Mouse (Mus musculus) embryonic facial prominence, embryonic 13.5 days (tissue): ENCODE measurements around the gene Kctd15. TPM values are rescaled to one million over a fixed set of nuclear protein-coding genes. Genes with fewer than 3 reads are reported as not detected.

Experiments
- ATAC-seq: fragments of 200-750 bp; cut with Nextera tagmentation; 2 replicates; pipeline ENCODE4 v1.8.0; 2017; ENCODE audit warnings: low read depth; ENCODE audit not compliant: insufficient number of reproducible peaks, insufficient read depth, low FRiP score, low TSS enrichment
- H3K27ac ChIP-seq: fragments of 300-500 bp; sonication (generic); 2 replicates; pipeline ENCODE4 v1.5.1; 2015; ENCODE audit warnings: moderate library complexity, mild to moderate bottlenecking, inconsistent platforms
- H3K27me3 ChIP-seq: fragments of 300-500 bp; sonication (generic); 2 replicates; pipeline ENCODE4 v1.6.1; 2015; ENCODE audit warnings: mild to moderate bottlenecking, inconsistent platforms
- H3K36me3 ChIP-seq: fragments of 300-500 bp; sonication (generic); 2 replicates; pipeline ENCODE4 v1.6.1; 2015; ENCODE audit warnings: mild to moderate bottlenecking, inconsistent platforms
- H3K4me1 ChIP-seq: fragments of 300-500 bp; sonication (generic); 2 replicates; pipeline ENCODE4 v1.6.1; 2015; ENCODE audit warnings: inconsistent platforms
- H3K4me2 ChIP-seq: fragments of 300-500 bp; sonication (generic); 2 replicates; pipeline ENCODE4 v1.6.1; 2015; ENCODE audit warnings: moderate library complexity, mild to moderate bottlenecking, inconsistent platforms
- H3K4me3 ChIP-seq: fragments of 300-500 bp; sonication (generic); 2 replicates; pipeline ENCODE4 v1.5.1; 2015; ENCODE audit warnings: mild to moderate bottlenecking, inconsistent platforms
- H3K9ac ChIP-seq: fragments of 300-500 bp; sonication (generic); 2 replicates; pipeline ENCODE4 v1.6.1; 2015; ENCODE audit warnings: mild to moderate bottlenecking, inconsistent platforms
- H3K9me3 ChIP-seq: fragments of 300-500 bp; sonication (generic); 2 replicates; pipeline ENCODE4 v1.6.1; 2016; ENCODE audit warnings: inconsistent platforms
- WGBS: fragments of 180-500 bp; shearing (Covaris S2); methylation state at CpG from one replicate; pipeline ENCODE4 v1.1.7; 2015; ENCODE audit warnings: mixed read lengths; 5-methylcytosine and 5-hydroxymethylcytosine counted together
- polyA plus RNA-seq: library from polyadenylated mRNA; unstranded; fragments of >200 nt; fragmentation: Nextera tagmentation; extraction: Ambion mirVana; gene quantifications from 2 replicates; pipeline ENCODE4 v1.2.1, GENCODE M21; 2015

The Kctd15 gene
- polyA plus RNA-seq, 1 experiment from 2014 or later: 59.2 TPM

GRCm38 (mm10) chr7:34610445-34610844 lies 46.1 kb downstream of the Kctd15 start:
- peak overlapping the region; percentile 27; the same call in 1 of the 2 replicates for H3K9ac ChIP-seq
- no peak overlapping the region for H3K4me3 ChIP-seq
- H3K27ac ChIP-seq: peak overlapping the region; percentile 93
- H3K4me1 ChIP-seq: peaks cover 61% of the 10 kb centered on the region
- H3K36me3 ChIP-seq: no peaks in the 10 kb centered on the region
- 19% methylated on average over 6 of the region's 6 CpGs for WGBS
- no peaks in the 10 kb centered on the region for H3K9me3 ChIP-seq
- peak; percentile 53 for ATAC-seq
- no peaks in the 10 kb centered on the region for H3K27me3 ChIP-seq
- peak overlapping the region; percentile 28 for H3K4me2 ChIP-seq

DNA sequence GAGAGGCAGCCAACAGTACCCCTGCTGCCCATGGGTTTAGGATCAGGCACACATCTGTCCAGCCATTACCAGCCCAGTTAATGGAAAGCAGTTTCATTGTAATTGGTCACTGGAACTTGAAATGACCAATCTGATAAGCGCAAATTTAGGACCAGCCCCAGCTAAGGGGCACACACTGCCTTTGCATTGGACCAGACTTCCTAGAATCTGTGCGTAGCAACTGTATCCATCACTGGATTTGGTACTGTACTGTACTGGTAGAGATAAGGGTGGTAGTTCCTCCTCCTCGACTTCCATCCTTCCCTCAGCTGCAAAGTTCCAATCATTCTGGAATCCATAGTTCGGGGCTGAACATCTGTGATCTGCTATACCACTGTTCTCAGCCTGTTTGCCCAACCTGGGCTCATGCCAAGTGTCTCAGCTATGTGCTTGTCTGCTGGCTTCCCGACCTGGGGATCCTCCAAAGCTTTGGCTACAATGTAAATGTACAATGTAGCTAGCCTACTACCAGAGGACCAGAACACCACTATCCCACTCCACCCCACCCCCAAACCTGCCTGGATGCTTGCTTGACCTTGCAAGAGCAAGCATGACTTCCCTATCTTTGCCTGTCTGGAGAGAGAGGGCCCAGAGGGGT lies 49.1 kb downstream of the Kctd15 start:
- no peak overlapping the region for H3K4me3 ChIP-seq

DNA sequence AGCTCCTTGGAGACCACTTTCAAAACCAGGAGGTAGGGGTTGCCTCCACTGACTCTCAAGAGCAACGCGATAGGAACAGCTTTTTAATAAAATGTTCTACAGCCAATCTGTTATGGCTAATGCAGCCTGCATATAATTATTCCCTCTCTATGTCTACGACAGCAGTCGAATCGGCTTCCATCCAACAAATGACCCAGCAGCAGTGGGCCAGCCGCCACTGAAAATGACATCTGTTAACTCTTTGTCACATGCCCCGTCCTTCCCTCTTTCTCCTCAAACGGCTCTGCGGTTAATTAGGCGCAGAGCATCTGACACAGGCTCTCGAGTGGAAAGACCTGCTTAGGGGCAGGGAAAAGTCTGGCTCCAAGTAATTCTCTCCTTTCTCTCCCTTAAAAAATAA lies 49.8 kb downstream of the Kctd15 start:
- peak overlapping the region; percentile 90 for H3K27ac ChIP-seq
- peak; percentile 65; the same call in 1 of the 2 replicates for ATAC-seq
- H3K27me3 ChIP-seq: no peaks in the 10 kb centered on the region
- H3K9me3 ChIP-seq: no peaks in the 10 kb centered on the region
- H3K4me3 ChIP-seq: no peak overlapping the region
- 4% methylated on average over 11 of the region's 11 CpGs for WGBS
- H3K4me1 ChIP-seq: peaks cover 54% of the 10 kb centered on the region
- H3K9ac ChIP-seq: no peak overlapping the region
- H3K36me3 ChIP-seq: no peaks in the 10 kb centered on the region
- H3K4me2 ChIP-seq: peak overlapping the region; percentile 51

More for the DNA sequence above, 49.1 kb downstream of the Kctd15 start:
- no peak overlapping the region for H3K9ac ChIP-seq
- H3K4me2 ChIP-seq: peak overlapping the region; percentile 51
- H3K27me3 ChIP-seq: no peaks in the 10 kb centered on the region
- no peaks in the 10 kb centered on the region for H3K9me3 ChIP-seq
- ATAC-seq: 0 out of 2 replicates have a peak, but pooled peaks have one; percentile 33
- WGBS: 28% methylated on average over 5 of the region's 5 CpGs
- H3K27ac ChIP-seq: peak overlapping the region; percentile 90
- peaks cover 56% of the 10 kb centered on the region for H3K4me1 ChIP-seq
- H3K36me3 ChIP-seq: no peaks in the 10 kb centered on the region

DNA sequence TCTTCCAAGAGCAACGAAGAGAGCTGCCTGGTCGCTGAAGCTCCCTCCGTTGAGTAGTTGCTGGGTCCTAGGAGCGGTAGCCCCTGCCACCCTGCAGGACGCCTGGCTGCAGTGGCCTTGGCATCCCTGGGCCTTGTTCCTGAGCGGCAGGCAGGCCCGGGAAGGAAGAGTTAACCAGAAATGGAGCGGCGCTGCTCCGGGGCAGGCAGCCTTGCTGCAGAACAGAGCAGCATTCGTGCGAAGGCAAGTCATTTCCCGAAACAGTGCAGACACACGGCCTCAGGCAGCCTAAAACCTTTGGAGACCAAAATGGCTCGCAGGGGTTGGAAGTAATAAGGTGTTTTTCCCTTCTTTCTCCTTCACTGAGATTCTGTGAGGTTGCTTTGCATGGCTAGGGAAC lies 50.5 kb downstream of the Kctd15 start:
- H3K27me3 ChIP-seq: no peaks in the 10 kb centered on the region
- WGBS: 10% methylated on average over 15 of the region's 15 CpGs
- peak overlapping the region; percentile 63 for H3K9ac ChIP-seq
- H3K4me2 ChIP-seq: peak overlapping the region; percentile 51
- H3K4me3 ChIP-seq: no peak overlapping the region
- no peak for ATAC-seq
- peak overlapping the region; percentile 90 for H3K27ac ChIP-seq
- H3K4me1 ChIP-seq: peaks cover 52% of the 10 kb centered on the region
- H3K9me3 ChIP-seq: no peaks in the 10 kb centered on the region
- no peaks in the 10 kb centered on the region for H3K36me3 ChIP-seq

GRCm38 (mm10) chr7:34598576-34598975 lies 58.0 kb downstream of the Kctd15 start:
- no peak for ATAC-seq
- H3K4me2 ChIP-seq: peak overlapping the region; percentile 2; the same call in 1 of the 2 replicates
- peaks cover 49% of the 10 kb centered on the region for H3K4me1 ChIP-seq
- 18% methylated on average over 9 of the region's 9 CpGs for WGBS
- H3K9ac ChIP-seq: 0 out of 2 replicates have a peak overlapping the region, but pooled peaks have one; percentile 1
- H3K36me3 ChIP-seq: no peaks in the 10 kb centered on the region
- H3K27me3 ChIP-seq: no peaks in the 10 kb centered on the region
- H3K27ac ChIP-seq: peak overlapping the region; percentile 66
- H3K9me3 ChIP-seq: no peaks in the 10 kb centered on the region
- H3K4me3 ChIP-seq: no peak overlapping the region

GRCm38 (mm10) chr7:34597986-34598385 lies 58.5 kb downstream of the Kctd15 start:
- H3K9me3 ChIP-seq: no peaks in the 10 kb centered on the region
- H3K27ac ChIP-seq: peak overlapping the region; percentile 66; the same call in 1 of the 2 replicates
- H3K4me1 ChIP-seq: peaks cover 49% of the 10 kb centered on the region
- no peaks in the 10 kb centered on the region for H3K27me3 ChIP-seq
- WGBS: 90% methylated on average over 9 of the region's 9 CpGs
- no peaks in the 10 kb centered on the region for H3K36me3 ChIP-seq
- ATAC-seq: no peak
- no peak overlapping the region for H3K9ac ChIP-seq
- H3K4me2 ChIP-seq: no peak overlapping the region
- no peak overlapping the region for H3K4me3 ChIP-seq

DNA sequence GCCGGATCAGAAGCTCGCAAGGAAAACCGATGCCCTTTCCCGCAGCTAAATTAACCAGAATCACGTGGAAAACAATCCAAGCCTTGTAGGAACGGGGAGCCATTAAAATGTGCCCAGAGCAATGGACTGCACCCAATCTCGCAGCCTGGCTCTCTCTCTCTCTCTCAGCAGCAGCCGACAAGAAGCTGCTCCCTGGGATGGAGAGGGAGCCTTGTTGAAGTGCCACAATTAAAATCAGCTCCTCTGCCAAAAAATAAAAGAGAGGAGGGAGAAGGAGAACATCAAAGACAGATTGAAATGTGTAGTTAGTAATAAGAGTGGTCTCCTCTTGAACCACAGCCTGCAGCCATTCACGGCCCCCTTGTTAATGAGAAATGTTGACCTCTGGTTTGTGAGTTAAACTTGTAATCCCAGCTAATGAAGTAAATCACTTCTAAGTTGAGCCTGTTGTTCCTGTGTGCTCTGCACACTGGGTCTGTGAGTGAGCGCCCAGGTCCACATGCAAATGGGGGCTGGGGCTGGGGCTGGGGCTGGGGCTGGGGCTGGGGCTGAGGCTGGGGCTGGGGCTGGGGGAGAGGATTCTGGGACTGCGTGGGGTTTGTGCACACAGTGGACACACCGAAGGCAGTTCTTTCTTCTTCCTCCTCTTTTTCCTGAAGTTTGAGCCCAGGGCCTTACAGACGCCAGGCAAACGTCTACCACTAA lies 59.8 kb downstream of the Kctd15 start:
- Histone ChIP-seq H3K36me3 (no peaks in the 10 kb centered on the region), H3K9ac (no peak overlapping the region), H3K4me3 (no peak overlapping the region), H3K9me3 (no peaks in the 10 kb centered on the region), H3K27ac (peak overlapping the region; percentile 60), H3K4me2 (no peak overlapping the region; the same call in 1 of the 2 replicates), H3K4me1 (peaks cover 50% of the 10 kb centered on the region), H3K27me3 (no peaks in the 10 kb centered on the region)
- ATAC-seq: no peak
- WGBS: 14% methylated on average over 14 of the region's 14 CpGs

GRCm38 (mm10) chr7:34595307-34595565 lies 61.3 kb downstream of the Kctd15 start:
- Histone ChIP-seq H3K9ac (no peak overlapping the region), H3K36me3 (no peaks in the 10 kb centered on the region), H3K9me3 (no peaks in the 10 kb centered on the region; the same call in 1 of the 2 replicates), H3K4me3 (no peak overlapping the region), H3K4me2 (no peak overlapping the region), H3K27me3 (no peaks in the 10 kb centered on the region), H3K4me1 (peaks cover 52% of the 10 kb centered on the region), H3K27ac (peak overlapping the region; percentile 71)
- ATAC-seq: no peak
- 70% methylated on average over 4 of the region's 4 CpGs for WGBS

GRCm38 (mm10) chr7:34594501-34595306 lies 61.8 kb downstream of the Kctd15 start:
- H3K9ac ChIP-seq: peak overlapping the region; percentile 53
- H3K4me2 ChIP-seq: peak overlapping the region; percentile 61
- H3K27me3 ChIP-seq: no peaks in the 10 kb centered on the region
- WGBS: 16% methylated on average over 18 of the region's 18 CpGs
- peaks cover 47% of the 10 kb centered on the region for H3K4me1 ChIP-seq
- H3K36me3 ChIP-seq: no peaks in the 10 kb centered on the region
- H3K9me3 ChIP-seq: no peaks in the 10 kb centered on the region; the same call in 1 of the 2 replicates
- H3K4me3 ChIP-seq: peak overlapping the region; percentile 33
- ATAC-seq: no peak
- peak overlapping the region; percentile 71 for H3K27ac ChIP-seq

DNA sequence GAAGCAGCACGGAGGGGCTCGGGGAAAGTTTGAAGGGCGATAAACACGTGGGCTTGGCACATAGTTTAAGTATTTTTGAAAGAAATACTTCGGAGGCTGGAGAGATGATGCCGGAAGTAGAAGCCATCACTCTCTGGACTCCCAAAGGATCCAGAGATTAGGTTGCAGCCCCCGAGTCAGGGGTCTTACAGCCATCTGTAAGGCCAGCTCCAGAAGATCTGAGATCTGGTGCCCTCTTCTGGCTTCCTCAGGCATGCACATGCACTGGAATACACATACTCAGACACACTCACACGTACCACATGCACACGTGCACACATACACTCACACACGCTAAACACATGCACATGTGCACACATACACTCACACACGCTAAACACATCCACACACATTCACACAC lies 65.8 kb downstream of the Kctd15 start:
- WGBS: 92% methylated on average over 11 of the region's 11 CpGs
- Histone ChIP-seq H3K4me2 (no peak overlapping the region), H3K4me3 (no peak overlapping the region), H3K27me3 (no peaks in the 10 kb centered on the region), H3K9me3 (peaks cover 6% of the 10 kb centered on the region), H3K36me3 (no peaks in the 10 kb centered on the region), H3K9ac (no peak overlapping the region), H3K27ac (no peak overlapping the region), H3K4me1 (peaks cover 16% of the 10 kb centered on the region)
- ATAC-seq: no peak
